Mouse (Mus musculus) neural tube, embryonic 11.5 days (tissue): ENCODE measurements around the gene Nbeal2. TPM values are rescaled to one million over a fixed set of nuclear protein-coding genes. Genes with fewer than 3 reads are reported as not detected.

Source experiments
- ATAC-seq: fragments of 200-750 bp; cut with Nextera tagmentation; 2 replicates; pipeline ENCODE4 v1.8.0; 2017; ENCODE audit warnings: moderate number of reproducible peaks, mild to moderate bottlenecking, moderate TSS enrichment, moderate library complexity; ENCODE audit not compliant: insufficient read depth, low FRiP score, low TSS enrichment
- DNase-seq: peaks from one replicate; pipeline ENCODE4 v3.0.0-alpha.2; 2015; ENCODE audit warnings: low spot score
- H3K27ac ChIP-seq: fragments of 300-500 bp; sonication (generic); 2 replicates; pipeline ENCODE4 v1.5.1; 2014; ENCODE audit warnings: low read depth, mild to moderate bottlenecking, low read length
- H3K27me3 ChIP-seq: fragments of 300-500 bp; sonication (generic); 2 replicates; pipeline ENCODE4 v1.6.1; 2014; ENCODE audit warnings: mild to moderate bottlenecking, low read length, mixed read lengths; ENCODE audit not compliant: control insufficient read depth, insufficient read depth
- H3K36me3 ChIP-seq: fragments of 300-500 bp; sonication (generic); 2 replicates; pipeline ENCODE4 v1.6.1; 2014; ENCODE audit warnings: mild to moderate bottlenecking, low read length, moderate library complexity, mixed read lengths; ENCODE audit not compliant: control insufficient read depth, insufficient read depth
- H3K4me1 ChIP-seq: fragments of 300-500 bp; sonication (generic); 2 replicates; pipeline ENCODE4 v1.6.1; 2014; ENCODE audit warnings: low read length, mixed read lengths; ENCODE audit not compliant: control insufficient read depth, insufficient read depth
- H3K4me2 ChIP-seq: fragments of 300-500 bp; sonication (generic); 2 replicates; pipeline ENCODE4 v1.6.1; 2014; ENCODE audit warnings: low read depth, mild to moderate bottlenecking, moderate library complexity
- H3K4me3 ChIP-seq: fragments of 300-500 bp; sonication (generic); 2 replicates; pipeline ENCODE4 v1.5.1; 2014; ENCODE audit warnings: low read depth, low read length
- H3K9ac ChIP-seq: fragments of 300-500 bp; sonication (generic); 2 replicates; pipeline ENCODE4 v1.6.1; 2014; ENCODE audit warnings: mild to moderate bottlenecking, low read length
- H3K9me3 ChIP-seq: fragments of 300-500 bp; sonication (generic); 2 replicates; pipeline ENCODE4 v1.6.1; 2016; ENCODE audit warnings: low read length; ENCODE audit not compliant: control insufficient read depth
- WGBS: fragments of 180-500 bp; shearing (Covaris S2); extraction: QIAGEN DNeasy Blood & Tissue Kit; methylation state at CpG from one replicate; pipeline ENCODE4 v1.1.7; 2014; 5-methylcytosine and 5-hydroxymethylcytosine counted together
- microRNA-seq: library from miRNA; unstranded; fragments of <30 nt; microRNA quantifications from one replicate; pipeline ENCODE4, GENCODE M21; 2016
- polyA plus RNA-seq: library from polyadenylated mRNA; unstranded; fragments of >200 nt; fragmentation: Nextera tagmentation; extraction: Ambion mirVana; gene quantifications from 2 replicates; pipeline ENCODE4 v1.2.1, GENCODE M21; 2014

Nbeal2 gene
- polyA plus RNA-seq, 1 experiment from 2014 or later, result 1.1 TPM

DNA sequence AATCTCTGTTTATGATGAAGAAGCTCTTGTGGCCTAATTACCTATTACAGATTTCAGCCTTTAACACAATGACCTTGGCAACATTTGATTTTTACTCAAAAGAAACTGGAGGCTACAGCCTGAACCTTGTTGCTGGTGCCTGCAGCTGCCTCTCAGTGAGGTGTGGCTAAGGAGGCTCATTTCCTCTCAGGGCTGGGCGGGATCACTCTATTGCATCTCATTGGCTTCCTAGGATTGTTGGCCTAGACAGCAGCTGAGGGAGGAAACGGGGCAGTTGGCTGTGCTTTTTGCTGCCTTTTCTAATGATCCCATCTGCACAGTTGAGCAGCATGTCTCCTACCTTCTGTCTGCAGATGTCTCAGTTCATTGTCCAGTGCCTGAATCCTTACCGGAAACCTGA, 36.9 kb downstream of the Nbeal2 start:
- 81% methylated on average over 3 of the region's 3 CpGs for WGBS
- Histone ChIP-seq H3K4me1 (no peaks in the 10 kb centered on the region), H3K4me3 (no peak overlapping the region), H3K27me3 (no peaks in the 10 kb centered on the region), H3K9me3 (no peaks in the 10 kb centered on the region), H3K9ac (no peak overlapping the region), H3K4me2 (no peak overlapping the region), H3K27ac (no peak overlapping the region), H3K36me3 (peaks cover 16% of the 10 kb centered on the region)
- DNase-seq, result no peak
- no peak for ATAC-seq

DNA sequence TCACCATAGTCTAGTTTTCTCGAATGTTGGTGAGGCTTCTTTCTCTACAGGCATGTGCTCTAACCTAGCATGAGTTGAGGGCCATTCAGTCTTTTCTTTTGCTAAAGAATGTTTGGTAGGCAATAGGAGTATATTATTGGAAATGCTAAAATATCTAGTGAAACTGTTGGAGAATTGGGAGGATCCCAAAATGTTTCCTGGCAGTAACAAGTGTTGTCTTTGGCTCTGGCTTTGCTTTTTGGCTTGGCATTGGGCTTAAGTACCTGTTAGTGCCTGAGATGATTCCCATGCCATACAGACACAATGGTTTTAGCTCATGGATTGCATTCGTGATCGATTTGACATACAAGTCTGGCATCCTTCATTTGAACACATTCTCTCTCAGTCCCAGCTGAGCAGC, 42.5 kb downstream of the Nbeal2 start:
- DNase-seq (no peak), ATAC-seq (no peak)
- H3K27me3 ChIP-seq, result no peaks in the 10 kb centered on the region
- no peaks in the 10 kb centered on the region for H3K4me1 ChIP-seq
- no peak overlapping the region for H3K4me3 ChIP-seq
- WGBS, result 89% methylated on average over 3 of the region's 3 CpGs
- H3K4me2 ChIP-seq, result no peak overlapping the region
- H3K9ac ChIP-seq, result no peak overlapping the region
- H3K27ac ChIP-seq, result no peak overlapping the region
- no peaks in the 10 kb centered on the region for H3K9me3 ChIP-seq
- H3K36me3 ChIP-seq, result peaks cover 9% of the 10 kb centered on the region

- Histone ChIP-seq H3K27me3 (no peaks in the 10 kb centered on the region), H3K4me1 (no peaks in the 10 kb centered on the region), H3K9ac (no peak overlapping the region), H3K4me3 (no peak overlapping the region), H3K4me2 (no peak overlapping the region), H3K36me3 (no peaks in the 10 kb centered on the region), H3K27ac (no peak overlapping the region), H3K9me3 (no peaks in the 10 kb centered on the region)
- WGBS, result 93% methylated on average over 1 of the region's 1 CpGs
- ATAC-seq (no peak), DNase-seq (no peak)
Observed at GRCm38 (mm10) chr9:110583521-110583920, 70.4 kb downstream of the Nbeal2 start.

- Histone ChIP-seq H3K4me2 (no peak overlapping the region), H3K4me1 (no peaks in the 10 kb centered on the region), H3K36me3 (no peaks in the 10 kb centered on the region; the same call in 1 of the 2 replicates), H3K27me3 (no peaks in the 10 kb centered on the region), H3K27ac (no peak overlapping the region), H3K9ac (no peak overlapping the region), H3K4me3 (no peak overlapping the region), H3K9me3 (no peaks in the 10 kb centered on the region)
- 92% methylated on average over 2 of the region's 2 CpGs for WGBS
- DNase-seq (no peak), ATAC-seq (no peak)
Observed at GRCm38 (mm10) chr9:110582161-110582560, 71.8 kb downstream of the Nbeal2 start.

Small RNAs within 50 kb of the gene (microRNA-seq; reads per million reads assigned to microRNA genes)
- gene Mir8107, result not detected

Other genes starting within 250 kb of the Nbeal2 start
- gene Ptpn23, start 245.9 kb downstream of the Nbeal2 start, polyA plus RNA-seq, result 15.4 and 15.9 TPM in 2 replicates
- 0.78 and 0.88 TPM in 2 replicates for gene Ngp, start 234.4 kb downstream of the Nbeal2 start, polyA plus RNA-seq
- 11.0 and 11.1 TPM in 2 replicates for gene Klhl18, start 177.5 kb downstream of the Nbeal2 start, polyA plus RNA-seq
- gene Kif9, start 177.2 kb downstream of the Nbeal2 start, polyA plus RNA-seq, result 0.89 and 1.3 TPM in 2 replicates
- gene Setd2, start 121.6 kb downstream of the Nbeal2 start, polyA plus RNA-seq, result 45.0 and 50.6 TPM in 2 replicates
- 23.4 and 24.3 TPM in 2 replicates for gene Nradd, start 29.7 kb downstream of the Nbeal2 start, polyA plus RNA-seq
- gene Ccdc12, start 2.3 kb upstream of the Nbeal2 start, polyA plus RNA-seq, result 131 and 134 TPM in 2 replicates
- gene Myl3, start 87.7 kb upstream of the Nbeal2 start, polyA plus RNA-seq, result 2.9 and 5.3 TPM in 2 replicates
- 33.7 and 36.2 TPM in 2 replicates for gene Pth1r, start 93.0 kb upstream of the Nbeal2 start, polyA plus RNA-seq
- not detected in 2 replicates for gene Prss42, start 144.0 kb upstream of the Nbeal2 start, polyA plus RNA-seq
- not detected in 2 replicates for gene Prss44, start 159.8 kb upstream of the Nbeal2 start, polyA plus RNA-seq
- 0.14 TPM in 1 of 2 replicates, not detected in the other for gene Prss43, start 172.5 kb upstream of the Nbeal2 start, polyA plus RNA-seq
- gene Prss45, start 180.4 kb upstream of the Nbeal2 start, polyA plus RNA-seq, result 0.20 TPM in 1 of 2 replicates, not detected in the other
- not detected in 2 replicates for gene Prss46, start 190.3 kb upstream of the Nbeal2 start, polyA plus RNA-seq
- gene Prss50, start 203.8 kb upstream of the Nbeal2 start, polyA plus RNA-seq, result not detected in 2 replicates
- 1.1 and 1.4 TPM in 2 replicates for gene Als2cl, start 225.7 kb upstream of the Nbeal2 start, polyA plus RNA-seq
- gene Tmie, start 226.0 kb upstream of the Nbeal2 start, polyA plus RNA-seq, result 0.32 and 0.70 TPM in 2 replicates